Mouse (Mus musculus): ENCODE measurements around the gene Rab8b.

- TF ChIP-seq CTCF (IDR thresholded peaks at IDR 0.05; ENCODE audit: low read depth) (no peak), EP300 (IDR thresholded peaks at IDR 0.05; ENCODE audit: low read depth) (no peak)
These were observed 34.9 kb downstream of the Rab8b start for GRCm38 (mm10) chr9:66884609-66885008.

Data from heart, postnatal 0 days (tissue).